9 mouse cellular contexts compared by ENCODE assay signal in the genomic region with DNA sequence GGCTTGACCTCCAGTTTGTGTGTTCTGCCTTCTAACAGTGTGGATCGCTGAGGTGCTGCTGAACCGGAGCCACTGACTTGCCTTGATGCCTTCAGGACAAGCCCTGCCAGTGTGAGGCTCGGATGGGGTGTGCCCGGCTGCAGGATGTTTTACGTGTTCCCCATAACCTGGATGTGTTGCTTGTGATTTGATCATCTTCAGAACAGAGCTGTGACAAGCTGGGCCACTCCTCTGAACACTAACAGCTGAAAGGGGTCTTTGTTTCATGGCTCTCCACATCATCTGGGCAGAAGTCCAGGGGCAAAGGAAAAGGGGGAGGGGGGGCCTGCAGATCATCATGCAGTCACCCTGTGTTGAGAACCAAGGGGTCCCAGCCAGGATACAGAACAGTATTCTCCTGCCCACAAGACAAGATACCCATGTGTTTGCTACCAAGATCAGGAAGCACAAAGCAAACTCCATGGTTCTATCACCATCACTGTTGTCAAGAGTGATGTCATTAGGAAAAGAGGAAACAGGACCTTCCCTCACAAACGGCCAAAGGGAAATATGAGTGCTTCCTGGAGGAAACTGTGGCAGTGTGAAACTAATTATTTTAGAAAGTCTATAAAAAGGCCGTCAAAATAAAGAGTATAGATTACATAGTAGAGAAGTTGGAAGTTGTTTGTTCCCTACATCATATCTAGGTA. TPM values are rescaled to one million over a fixed set of nuclear protein-coding genes. Genes with fewer than 3 reads are reported as not detected.
DNase-seq lines count a peak whose midpoint lies in the region; ATAC-seq and TF ChIP-seq lines count a peak whose summit lies in the region.
"Had no signal": no experiment of that assay in that cellular context is flagged by ENCODE, and none has a peak within 500 bp of the region (broad histone marks: within the 10 kb centered on the region; RNA-seq: fewer than 3 reads in every experiment).

No protein-coding gene starts in this region.

- peak overlapping the region; percentile 39 for H3K4me2 ChIP-seq in heart, postnatal 0 days (ENCODE audit: low read depth, low read length)
- H3K4me2 ChIP-seq in forebrain, embryonic 15.5 days (replicated peaks) = no peak overlapping the region

- H3K9ac ChIP-seq in heart, postnatal 0 days (replicated peaks; ENCODE audit: low read depth, low read length) = no peak overlapping the region
- H3K9ac ChIP-seq in forebrain, embryonic 15.5 days (replicated peaks) = no peak overlapping the region

- DNase-seq in heart, postnatal 0 days (ENCODE audit: low spot score) = no peak
- no peak for DNase-seq in heart, postnatal 36 days
- DNase-seq in NIH3T3 (ENCODE audit: low read depth) = peak; percentile 11
- peak; percentile 12 for DNase-seq in mesoderm, embryonic 11.5 days (ENCODE audit: low read depth, low spot score)
- no peak for DNase-seq in embryo, embryonic 9.5 days (ENCODE audit: extremely low spot score)
- DNase-seq in frontal cortex, postnatal 36 days (ENCODE audit: low spot score in 2 of 2) = no peak

- no peaks in the 10 kb centered on the region for H3K4me1 ChIP-seq in heart, postnatal 0 days (ENCODE audit: control insufficient read depth, insufficient read depth)
- H3K4me1 ChIP-seq in forebrain, embryonic 15.5 days = peaks cover 3% of the 10 kb centered on the region; the same call in 1 of the 2 replicates

- no peaks in the 10 kb centered on the region for H3K9me3 ChIP-seq in heart, postnatal 0 days (replicated peaks; ENCODE audit: control insufficient read depth, low read length)
- H3K9me3 ChIP-seq in forebrain, embryonic 15.5 days = no peaks in the 10 kb centered on the region

- 0 out of 2 replicates have a peak, but pooled peaks have one; percentile 17 for ATAC-seq in heart, postnatal 0 days (ENCODE audit: insufficient read depth, low read depth)
- peak; percentile 61 for ATAC-seq in forebrain, embryonic 15.5 days (replicated peaks)
- ATAC-seq in activated CD4-positive, CD25-positive, alpha-beta regulatory T cell, adult 4 months = no peak

- H3K36me3 ChIP-seq in heart, postnatal 0 days (replicated peaks; ENCODE audit: control insufficient read depth, insufficient read depth, low read length) = no peaks in the 10 kb centered on the region
- no peaks in the 10 kb centered on the region for H3K36me3 ChIP-seq in forebrain, embryonic 15.5 days

- WGBS in heart, postnatal 0 days = 37% methylated on average over 7 of the region's 7 CpGs
- 63% methylated on average over 7 of the region's 7 CpGs for WGBS in forebrain, embryonic 15.5 days

- peak overlapping the region; percentile 56 for H3K27ac ChIP-seq in heart, postnatal 0 days (ENCODE audit: low read depth)
- H3K27ac ChIP-seq in forebrain, embryonic 15.5 days (replicated peaks) = no peak overlapping the region

- no peak for TF ChIP-seq EP300 in heart, postnatal 0 days (IDR thresholded peaks at IDR 0.05; ENCODE audit: low read depth)

- intact Hi-C loops in heart, postnatal 36 days (cut with DNase I) = no loop called here

- no peaks in the 10 kb centered on the region for H3K27me3 ChIP-seq in heart, postnatal 0 days (ENCODE audit: control insufficient read depth, insufficient read depth, low read length)
- H3K27me3 ChIP-seq in forebrain, embryonic 15.5 days = no peaks in the 10 kb centered on the region

- no peak for TF ChIP-seq CTCF in heart, postnatal 0 days (IDR thresholded peaks at IDR 0.05; ENCODE audit: low read depth)

- peak overlapping the region; percentile 12; the same call in 1 of the 2 replicates for H3K4me3 ChIP-seq in heart, postnatal 0 days (ENCODE audit: low read depth, low read length)
- H3K4me3 ChIP-seq in forebrain, embryonic 15.5 days = no peak overlapping the region

RNA-seq across cellular contexts. Expression of a gene that starts 25.9 kb away (rescaled TPM):
- total RNA-seq in heart, postnatal 0 days (2014; rRNA removed; ENCODE audit: low replicate concordance) = not detected in 2 replicates
- 0.07 and 0.11 TPM in 2 replicates for polyA plus RNA-seq in heart, postnatal 0 days (2015; fragmentation: Nextera tagmentation; extraction: Ambion mirVana)
- not detected for total RNA-seq in heart, postnatal 36 days (2021)
- polyA plus RNA-seq in forebrain, embryonic 15.5 days (2015; fragmentation: Nextera tagmentation; extraction: Ambion mirVana) = 0.08 TPM in 1 of 2 replicates, not detected in the other
- polyA plus RNA-seq in activated CD4-positive, CD25-positive, alpha-beta regulatory T cell, adult 4 months (2017; shearing (Covaris generic)) = under 1 TPM in 1 of 2 experiments, not detected in 1; 0.16 TPM
- total RNA-seq: MEL had no signal

Comparison
In these comparisons a context has a peak if more than half of its experiments do, and no peak if none do; other contexts are left out.
1. DNase-seq: peak in NIH3T3 (single experiment) and mesoderm, embryonic 11.5 days (single experiment); none in heart, postnatal 0 days (single experiment), heart, postnatal 36 days (0 of 2), embryo, embryonic 9.5 days (single experiment) and frontal cortex, postnatal 36 days (0 of 2).